Mouse (Mus musculus) thymus, adult 18-20 months (tissue): ENCODE measurements around the gene Ilf3.

Experiments
- DNase-seq, 2 experiments: peaks; one replicate each; pipeline ENCODE4 v3.0.0; 2022; ENCODE audit warnings: mixed read lengths in 2 of 2

Gene Ilf3

DNA sequence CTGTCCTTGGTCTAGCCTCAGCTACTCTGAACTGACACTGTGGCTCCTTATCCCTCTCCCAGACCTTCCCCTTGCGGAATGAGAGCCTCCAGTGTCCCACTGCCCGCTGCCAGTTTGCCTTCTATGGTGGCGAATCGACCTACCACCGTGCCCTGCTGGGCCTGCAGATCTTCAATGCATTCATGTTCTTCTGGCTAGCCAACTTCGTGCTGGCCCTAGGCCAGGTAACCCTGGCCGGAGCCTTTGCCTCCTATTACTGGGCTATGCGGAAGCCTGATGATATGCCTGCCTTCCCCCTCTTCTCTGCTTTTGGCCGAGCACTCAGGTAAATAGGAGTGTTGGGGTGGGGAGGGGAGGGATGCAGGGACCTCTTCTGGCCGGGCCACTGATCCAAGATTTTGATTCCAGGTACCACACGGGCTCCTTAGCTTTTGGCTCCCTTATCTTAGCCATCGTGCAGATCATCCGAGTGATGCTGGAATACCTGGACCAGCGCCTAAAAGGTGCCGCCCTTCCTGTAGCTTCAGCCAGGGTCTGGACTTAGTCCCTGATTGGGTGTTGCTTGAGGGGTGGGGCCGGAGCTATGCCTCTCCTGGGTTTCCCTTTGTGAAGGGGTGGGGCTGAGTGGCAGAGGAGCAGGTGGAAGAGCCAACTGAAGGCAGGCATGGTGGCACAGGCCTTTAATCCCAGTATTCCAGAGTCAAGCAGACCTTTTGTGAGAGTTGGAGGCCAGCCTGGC lies 20.9 kb upstream of the Ilf3 start:
- DNase-seq: no peak

DNA sequence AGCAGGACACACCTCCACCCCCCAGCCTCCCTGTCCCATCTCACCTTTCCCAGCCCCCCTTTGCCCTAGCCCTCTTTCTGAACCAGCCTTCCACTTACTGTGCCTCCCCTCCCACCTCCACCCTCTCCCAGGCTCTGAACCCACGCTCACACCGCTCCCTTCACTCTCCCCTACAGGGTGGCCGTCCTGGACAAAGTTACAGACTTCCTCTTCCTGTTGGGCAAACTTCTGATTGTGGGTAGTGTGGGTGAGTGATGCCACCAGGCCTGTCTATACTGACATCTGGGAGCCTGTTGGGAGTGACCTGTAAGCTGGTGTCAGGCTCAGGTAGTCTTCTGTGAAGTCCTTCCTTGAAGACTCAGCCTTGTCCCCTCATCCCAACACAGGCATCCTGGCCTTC lies 19.5 kb upstream of the Ilf3 start:
- DNase-seq: no peak

DNA sequence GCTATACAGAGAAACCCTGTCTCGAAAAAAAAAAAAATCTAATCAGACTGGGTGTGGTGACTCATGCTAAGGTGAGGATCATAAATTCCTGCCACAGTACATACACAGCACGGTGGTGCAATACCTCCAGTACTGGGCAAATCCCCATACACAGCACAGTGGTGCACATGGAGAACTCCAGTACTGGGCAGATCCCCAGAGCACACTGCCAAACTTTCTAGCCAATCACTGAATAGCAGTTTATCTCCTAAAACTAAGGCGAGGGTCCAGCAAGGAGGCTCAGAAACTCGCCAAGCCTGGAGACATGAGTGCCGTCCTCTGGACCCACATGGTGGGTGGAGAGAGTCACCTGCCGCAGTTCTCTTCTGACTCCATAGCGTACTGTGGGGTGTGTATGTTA lies 16.5 kb upstream of the Ilf3 start:
- no peak for DNase-seq

DNA sequence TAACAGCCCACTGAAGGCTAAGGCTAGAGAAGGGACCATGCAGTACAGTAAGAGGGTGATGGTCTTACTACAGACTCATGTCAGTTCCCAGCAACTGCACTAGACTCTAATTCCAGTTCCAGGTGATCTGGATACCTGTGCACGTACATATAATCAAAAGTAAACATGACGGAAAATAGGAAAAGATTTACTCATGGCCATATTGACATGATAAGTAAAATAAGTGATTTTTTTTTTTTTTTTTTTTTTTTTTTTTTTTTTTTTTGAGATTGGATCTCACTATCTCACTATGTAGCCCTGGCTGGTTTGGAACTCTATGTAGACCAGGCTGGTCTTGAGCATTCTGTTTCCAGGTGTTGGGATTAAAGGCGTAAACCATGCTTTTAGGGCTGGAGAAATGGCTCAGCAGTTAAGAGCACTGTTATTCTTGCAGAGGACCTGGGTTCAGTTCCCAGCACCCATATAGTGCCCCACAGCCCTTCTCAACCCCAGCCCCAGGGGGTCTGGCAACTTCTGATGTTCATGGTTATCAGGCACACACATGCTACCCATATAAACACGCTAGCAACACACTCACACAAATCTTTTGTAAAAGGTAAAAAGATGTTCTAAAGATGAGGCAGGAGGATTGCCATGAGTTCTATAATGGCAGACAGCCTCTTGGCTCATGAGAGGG lies 15.8 kb upstream of the Ilf3 start:
- DNase-seq: no peak

DNA sequence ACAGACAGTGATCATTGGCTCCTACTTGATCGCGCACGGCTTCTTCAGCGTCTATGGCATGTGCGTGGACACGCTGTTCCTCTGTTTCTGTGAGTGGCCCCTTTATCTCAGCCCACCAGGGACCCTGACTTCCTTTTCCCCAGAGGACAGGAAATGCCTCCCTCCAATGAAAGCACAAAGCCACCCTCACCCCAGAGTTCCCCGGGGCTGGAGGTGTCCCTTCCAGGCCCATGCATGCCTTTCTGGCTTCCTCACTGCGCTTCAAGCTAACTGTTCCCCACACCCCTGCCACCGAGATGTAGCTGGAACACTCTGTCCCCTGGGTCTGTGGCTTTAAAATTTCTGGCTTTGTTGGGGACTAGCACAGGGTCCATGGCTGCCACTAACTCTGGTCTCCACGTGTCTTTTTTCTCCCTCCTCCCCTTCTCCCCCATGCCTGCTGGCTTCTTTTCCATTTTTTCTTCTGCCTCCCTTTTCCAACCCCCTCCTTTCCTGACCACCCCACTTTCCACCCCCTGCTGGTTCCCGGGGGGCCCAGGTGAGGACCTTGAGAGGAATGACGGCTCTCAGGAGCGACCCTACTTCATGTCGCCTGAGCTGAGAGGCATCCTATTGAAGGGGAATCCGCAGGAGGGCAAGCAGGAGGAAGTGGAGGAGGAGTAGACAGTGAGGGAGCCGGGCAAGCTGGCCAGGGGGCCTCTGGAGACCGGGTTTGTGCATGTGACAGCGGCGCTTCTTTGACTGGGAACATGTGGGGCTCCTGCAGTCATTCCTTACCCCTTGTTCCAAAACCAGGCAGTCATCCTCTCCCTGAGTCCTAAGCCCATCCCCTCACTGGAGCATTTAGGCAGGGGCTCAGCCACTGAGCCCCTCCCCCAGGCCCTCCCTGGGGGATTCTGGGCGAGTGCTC lies 15.0 kb upstream of the Ilf3 start:
- no peak for DNase-seq

DNA sequence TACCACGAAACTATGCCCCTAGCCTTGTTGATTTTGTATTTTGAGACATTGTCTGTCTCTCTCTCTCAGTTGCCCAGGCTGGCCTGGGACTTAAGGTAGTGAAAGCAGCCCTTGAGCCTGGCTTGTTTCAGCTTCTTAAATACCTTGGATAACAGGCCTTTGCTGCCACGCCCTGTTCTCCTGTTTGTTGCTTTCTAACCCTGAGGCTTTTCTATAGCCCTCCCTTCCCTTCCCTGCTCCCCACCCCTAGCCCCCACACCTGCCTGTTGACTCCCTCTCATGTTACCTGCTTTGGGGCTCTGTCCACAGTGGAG lies 14.3 kb upstream of the Ilf3 start:
- no peak for DNase-seq

DNA sequence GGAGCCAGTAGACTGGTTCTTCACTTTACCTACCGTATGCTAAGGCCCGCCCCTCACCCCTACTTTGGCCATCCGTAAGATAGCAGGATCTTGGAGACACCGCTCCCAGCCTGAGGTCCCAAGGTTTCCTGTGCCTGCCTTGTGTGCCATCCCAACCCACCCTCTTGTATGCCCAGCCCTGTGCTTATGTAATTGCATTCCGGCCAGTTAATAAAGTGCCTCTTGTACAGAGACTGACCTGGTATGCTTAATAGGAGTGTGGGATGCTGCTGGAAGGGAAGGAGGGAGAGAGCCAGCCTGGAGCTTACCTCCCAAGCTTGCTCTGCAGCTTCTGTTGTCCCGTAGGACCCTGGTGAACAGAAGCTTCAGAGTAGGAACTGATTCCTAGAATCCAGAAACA lies 12.9 kb upstream of the Ilf3 start:
- no peak for DNase-seq

DNA sequence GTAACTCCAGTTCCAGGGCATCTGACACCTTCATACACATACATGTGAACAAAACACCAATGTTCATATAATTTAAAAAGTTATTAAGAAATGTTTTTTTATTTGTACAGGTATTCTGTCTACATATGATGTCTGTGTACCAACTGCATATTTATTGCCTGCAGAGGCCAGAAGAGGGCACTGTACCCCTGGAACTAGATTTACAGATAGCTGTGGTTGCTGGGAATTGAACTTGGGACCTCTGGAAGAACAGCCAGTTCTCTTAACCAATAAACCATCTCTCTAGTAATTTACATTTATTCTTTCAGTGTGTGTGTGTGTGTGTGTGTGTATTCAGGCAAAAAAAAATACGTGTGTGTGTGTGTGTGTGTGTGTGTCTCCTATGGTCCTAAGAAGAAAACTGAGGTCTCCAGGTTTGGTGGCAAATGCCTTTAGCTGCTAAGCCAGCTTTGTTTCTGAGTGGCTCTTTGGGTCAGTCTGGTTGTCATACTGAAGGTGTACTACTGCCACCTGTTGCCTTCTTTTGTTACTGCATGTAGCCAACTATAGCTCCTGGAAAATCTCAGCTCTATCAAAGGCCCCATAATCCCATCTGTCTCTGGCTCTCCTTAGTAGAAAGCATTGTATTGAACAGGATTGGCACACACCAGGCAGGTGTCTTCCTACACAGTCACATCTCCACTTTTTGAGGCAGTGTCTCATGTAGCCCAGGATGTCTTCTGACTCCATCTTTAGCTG lies 10.5 kb upstream of the Ilf3 start:
- DNase-seq: no peak

DNA sequence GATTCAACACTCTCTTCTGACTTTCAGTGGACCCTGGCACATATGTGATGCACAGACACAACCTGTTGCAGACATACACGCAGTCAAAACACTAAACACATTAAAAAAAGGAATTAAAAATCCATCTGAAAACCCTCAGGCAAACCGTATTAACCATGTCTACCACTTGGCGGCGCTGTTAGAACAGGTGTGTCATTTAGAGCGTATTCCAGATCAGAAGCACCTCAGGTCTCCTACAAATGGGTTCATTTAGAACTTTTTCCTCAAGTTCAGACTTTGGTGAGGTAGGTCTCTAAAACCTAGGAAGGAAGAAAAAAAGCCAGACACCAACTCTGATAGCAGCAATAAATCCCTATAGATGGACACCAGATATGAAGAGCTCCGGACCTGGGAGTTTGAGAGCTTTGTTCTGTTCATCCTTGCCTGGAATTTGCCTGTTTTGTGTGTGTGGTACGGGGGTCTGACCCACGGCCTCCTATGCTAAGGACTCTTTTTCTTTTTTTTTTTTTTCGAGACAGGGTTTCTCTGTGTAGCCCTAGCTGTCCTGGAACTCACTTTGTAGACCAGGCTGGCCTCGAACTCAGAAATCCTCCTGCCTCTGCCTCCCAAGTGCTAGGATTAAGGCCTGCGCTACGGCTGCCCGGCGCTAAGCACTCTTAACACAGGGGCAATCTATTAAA lies 990 bp upstream of the Ilf3 start:
- DNase-seq: peak; percentile 37 to 66

DNA sequence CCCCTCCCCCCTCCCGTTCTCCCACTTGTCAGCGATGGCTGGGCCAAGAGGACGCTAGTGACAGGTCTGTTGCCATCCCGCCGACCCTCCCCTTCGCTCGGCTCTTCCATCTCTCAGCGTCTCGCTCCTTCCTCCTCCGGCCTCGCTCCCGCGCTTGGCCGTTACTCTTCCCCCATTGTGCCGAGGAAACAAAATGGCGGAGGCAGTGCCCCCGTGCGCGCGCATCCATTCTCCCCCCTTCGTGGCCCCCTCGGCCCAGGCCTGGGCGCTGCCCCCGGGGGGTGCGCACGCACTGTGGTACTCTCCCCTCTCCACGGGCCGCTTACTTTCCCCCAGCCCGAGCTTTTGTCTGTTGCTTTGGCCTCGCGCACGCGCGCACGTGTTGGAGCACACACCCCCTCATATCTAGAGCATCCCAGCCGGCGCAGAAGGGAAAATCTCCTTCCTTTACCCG lies 487 bp downstream of the Ilf3 start:
- DNase-seq: peak; percentile 70 to 78

DNA sequence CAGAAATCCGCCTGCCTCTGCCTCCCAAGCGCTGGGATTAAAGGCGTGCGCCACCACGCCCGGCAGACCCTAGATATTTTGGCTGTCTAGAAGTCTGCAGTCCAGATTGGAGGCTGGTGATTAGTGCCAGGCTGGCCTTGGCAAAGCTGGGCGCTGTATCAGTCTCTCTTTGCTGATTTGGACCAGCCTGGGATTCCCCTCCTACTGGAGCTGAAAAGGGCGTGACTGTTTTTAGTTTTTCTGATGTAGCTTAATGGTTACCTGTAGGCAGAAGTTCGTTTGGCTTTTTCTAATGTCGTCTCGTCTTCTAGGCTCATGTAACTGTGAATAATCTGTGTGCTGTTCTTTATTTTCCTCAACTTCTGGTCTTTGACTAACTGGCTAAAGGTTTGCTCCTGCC lies 1.4 kb downstream of the Ilf3 start:
- no peak for DNase-seq

DNA sequence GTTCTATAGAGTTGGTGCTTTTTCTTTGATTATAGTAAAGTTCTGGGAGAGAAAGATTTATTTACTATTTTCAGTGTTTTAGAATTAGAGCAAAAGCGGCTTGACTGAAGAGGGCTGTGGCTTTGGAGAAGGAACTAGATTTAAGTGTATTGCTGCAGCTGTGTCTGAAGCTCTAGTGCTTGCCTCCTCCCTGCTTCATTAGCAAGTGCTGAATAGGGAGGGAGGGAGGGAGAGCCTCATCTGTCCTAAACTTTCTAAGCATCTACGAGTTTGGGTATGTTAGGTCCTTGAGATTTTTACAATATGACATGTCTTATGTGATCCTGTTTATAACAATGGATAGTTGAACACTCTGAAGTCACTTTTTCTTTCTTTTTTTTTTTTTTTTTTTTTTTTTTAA lies 3.2 kb downstream of the Ilf3 start:
- no peak for DNase-seq

DNA sequence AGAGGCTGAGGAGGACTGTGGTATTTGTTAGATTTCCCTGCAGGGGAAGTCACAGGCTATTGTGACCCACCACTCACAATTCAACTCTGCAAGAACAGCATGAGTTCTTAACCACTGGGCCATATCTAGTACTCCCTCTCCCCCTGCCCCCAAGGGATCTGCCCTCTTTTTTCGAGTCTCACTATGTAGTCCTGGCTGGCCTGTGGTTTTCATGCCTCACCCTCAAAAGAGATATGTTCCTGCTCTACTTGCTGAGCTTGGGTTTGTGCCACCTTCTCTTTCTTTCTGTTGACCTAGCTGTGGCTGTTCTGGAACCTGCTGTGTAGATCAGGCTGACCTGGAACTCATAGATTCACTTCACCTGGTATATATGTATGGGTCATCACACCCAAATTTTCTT lies 4.8 kb downstream of the Ilf3 start:
- no peak for DNase-seq

DNA sequence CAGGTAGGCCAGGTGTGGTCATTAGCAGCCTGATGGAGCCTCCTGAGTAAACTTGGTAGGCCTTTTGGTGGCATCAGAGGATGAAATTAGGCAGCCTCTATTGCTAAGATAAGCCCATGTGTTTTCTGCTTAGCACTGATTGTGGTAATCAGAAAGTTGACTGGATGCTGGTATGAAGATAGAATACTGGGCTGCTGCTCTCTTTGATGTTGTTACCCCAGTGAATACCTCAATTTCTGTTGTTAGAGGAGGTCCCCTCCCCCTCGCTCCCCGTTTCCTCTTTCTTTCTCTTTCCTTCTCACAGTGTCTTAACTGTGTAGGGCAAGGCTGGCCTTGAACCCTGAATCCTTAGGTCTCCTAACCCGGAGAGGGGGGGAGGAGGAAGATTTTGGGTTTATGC lies 11.5 kb downstream of the Ilf3 start:
- no peak for DNase-seq

DNA sequence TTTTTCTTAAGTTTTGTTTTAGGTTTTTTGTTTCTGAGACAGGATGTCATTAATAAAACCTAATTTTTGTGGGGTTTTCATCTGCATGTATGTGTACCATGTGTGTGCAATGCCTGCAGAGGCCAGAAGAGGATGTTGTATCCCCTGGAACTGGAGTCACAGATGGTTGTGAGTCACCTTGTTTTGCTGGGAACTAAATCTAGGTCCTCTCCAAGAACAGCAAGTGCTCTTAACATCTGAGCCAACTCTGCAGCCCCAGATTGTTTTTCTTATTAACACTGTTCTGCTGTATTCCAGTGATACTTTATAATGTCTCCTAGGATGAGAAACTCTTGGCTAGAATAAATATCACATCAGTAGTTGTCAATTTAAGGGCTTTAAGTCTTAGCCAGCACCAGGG lies 13.2 kb downstream of the Ilf3 start:
- DNase-seq: no peak

DNA sequence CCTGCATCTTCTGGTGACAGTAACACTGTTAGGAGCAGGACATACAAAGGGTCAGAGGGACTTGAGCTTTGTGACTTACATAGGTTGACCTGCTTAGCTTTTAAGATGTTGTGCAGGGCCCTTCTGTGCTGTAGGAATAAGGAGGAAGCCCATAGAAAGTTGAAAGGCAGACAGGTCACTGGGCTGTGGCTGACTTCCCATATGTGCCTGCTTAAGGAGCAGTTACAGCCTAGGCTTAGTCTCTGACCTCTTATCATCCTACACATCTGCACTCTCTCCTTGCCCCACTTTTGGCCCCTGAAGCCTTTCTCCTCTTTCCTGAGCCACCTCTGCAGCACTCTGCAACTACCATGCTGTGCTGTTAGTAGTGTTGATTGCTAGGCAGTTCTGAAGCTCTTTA lies 16.3 kb downstream of the Ilf3 start:
- no peak for DNase-seq

DNA sequence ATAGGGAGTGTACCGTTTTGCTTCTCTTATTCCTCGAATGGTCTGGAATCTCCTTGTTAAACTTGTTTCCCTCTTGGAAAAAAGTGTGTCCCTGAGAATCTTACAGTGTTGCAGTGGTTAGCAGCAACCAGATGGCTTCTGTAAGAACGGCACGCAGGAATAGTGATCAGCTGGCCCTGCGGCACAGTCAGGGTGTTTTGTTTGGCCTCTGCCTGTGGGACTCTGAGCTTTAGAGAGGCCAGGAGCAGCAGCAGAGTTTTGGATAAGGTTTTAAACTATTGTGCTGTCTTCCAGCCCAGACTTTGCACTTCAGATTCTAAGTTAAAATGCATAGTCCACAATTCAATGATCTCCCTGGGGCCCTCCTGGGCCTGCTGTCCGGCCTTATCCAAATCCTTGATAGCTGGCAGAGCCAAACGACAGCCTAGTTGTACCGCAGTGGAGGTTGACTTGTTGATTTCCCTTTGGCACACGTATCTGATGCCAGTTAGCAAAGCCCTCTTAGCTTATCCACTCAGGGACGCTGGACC lies 25.0 kb downstream of the Ilf3 start:
- no peak for DNase-seq

DNA sequence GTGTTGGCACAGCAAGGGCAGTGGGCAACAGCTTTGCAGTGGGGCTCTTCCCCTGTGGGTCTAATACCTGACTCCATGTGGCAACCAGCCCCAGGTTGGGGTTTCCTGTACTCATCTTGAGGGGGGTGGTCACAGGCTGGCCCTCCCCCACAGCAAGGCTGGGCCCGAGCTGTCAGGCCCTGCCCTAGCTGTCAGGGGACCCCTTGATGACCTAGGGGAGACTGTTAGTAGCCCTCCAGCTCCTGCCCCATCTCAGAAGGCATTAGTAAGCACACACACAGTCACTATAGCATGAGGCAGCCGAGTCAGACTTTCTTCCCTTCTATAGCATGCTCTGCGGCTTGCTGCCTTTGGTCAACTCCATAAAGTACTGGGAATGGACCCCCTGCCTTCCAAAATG lies 28.0 kb downstream of the Ilf3 start:
- DNase-seq: no peak

DNA sequence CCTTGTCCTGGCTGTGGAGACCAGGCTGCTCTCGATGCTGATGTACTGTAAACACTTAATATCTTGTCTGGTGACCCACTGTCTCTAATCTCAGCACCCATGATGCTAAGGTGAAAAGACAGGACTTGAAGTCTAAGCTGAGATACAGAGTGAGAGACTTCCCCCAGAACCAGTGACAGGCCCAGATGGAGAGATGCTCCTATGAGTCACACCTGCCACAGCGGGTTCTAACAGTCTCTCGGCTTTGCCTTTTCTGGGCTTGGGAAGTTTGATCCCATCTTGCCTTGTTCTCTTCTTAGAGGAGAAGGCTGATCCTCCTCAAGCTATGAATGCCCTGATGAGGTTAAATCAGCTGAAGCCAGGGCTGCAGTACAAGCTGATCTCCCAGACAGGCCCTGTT lies 29.5 kb downstream of the Ilf3 start:
- no peak for DNase-seq

DNA sequence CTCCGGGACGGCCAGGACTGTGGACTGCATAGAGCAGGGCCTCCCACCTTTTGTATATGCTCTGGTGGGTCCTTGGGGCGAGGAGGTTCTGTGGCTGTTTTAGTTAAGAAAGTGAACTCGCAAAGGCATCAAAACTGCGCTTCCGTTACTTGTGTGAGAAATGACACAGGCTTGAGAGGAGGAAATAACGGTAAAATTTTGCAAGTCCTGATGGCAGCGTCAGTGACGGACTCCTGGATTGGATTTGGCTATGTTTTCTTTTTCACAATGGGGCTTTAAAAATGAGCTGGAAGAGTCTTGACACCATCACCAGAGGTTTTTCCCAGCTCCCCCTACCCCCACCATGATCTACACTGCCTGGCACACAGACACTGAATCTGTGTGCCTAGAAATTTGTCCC lies 33.4 kb downstream of the Ilf3 start:
- no peak for DNase-seq

DNA sequence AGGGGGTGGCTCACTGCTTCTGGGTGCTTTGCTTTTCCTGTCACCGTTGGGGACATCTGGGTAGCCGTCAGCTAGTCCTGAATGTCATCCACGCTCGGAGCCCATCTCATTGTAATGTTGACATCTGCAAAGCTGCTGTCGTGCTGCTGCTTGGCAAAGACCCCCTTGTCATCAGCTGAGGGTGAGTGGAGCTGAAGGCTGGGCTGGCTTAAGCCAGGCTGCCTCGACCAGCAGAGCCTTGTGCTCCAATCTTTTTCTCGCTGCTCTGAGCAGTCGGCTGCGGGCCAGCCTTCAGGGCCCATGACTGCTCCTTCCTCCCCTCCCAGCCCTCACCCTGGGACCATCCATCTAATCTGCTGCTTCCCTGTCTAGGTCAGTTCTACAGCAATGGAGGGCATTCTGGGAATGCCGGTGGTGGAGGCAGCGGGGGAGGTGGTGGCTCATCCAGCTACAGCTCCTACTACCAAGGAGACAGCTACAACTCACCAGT lies 35.1 kb downstream of the Ilf3 start:
- DNase-seq: no peak

DNA sequence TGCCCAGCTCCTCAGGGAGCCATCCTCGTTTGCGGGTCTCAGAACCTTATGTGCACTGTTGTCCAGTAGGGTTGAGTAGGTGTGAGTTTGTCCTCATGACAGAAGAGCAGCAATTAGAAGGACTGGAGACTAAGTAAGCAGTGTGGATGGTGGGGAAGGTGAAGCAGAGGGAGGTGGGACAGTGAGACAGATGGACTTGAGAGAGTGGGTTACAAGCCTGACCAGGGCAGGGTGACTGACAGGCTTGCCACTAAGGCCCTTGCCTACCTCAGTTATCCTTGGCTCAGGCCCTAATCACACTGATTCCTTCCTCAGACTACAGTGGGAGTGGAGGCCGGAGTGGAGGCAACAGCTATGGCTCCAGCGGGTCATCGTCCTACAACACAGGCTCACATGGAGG lies 36.1 kb downstream of the Ilf3 start:
- no peak for DNase-seq
